Mouse (Mus musculus): ENCODE measurements at regions not wholly inside any gene's neighbourhood (a gene's known extent, or its start where the extent isn't known, plus 50 kb on each side); places are given as distances from the start of the nearest gene placed in this dataset.

GRCm38 (mm10) chr13:44469675-44470074 lies 259.6 kb upstream of the Jarid2 start:
- TF ChIP-seq CTCF (IDR thresholded peaks at IDR 0.05; ENCODE audit: control insufficient read depth, insufficient read depth, insufficient read length) (no peak), MYOD1 (IDR thresholded peaks at IDR 0.05; ENCODE audit: control insufficient read depth, insufficient read length, low read depth) (no peak), MAX (IDR thresholded peaks at IDR 0.05) (no peak), CEBPB (IDR thresholded peaks at IDR 0.05; ENCODE audit: low read depth) (no peak), FOSL1 (IDR thresholded peaks at IDR 0.05; ENCODE audit: insufficient read depth, low read length, poor library complexity, severe bottlenecking) (no peak), USF1 (IDR thresholded peaks at IDR 0.05; ENCODE audit: low read depth) (no peak), MYOG (IDR thresholded peaks at IDR 0.05; ENCODE audit: control insufficient read depth, extremely low read depth, insufficient read length) (no peak)

Measured in C2C12 (cell line).